Mouse (Mus musculus): ENCODE data around the gene Tmem200a. TPM values are rescaled to one million over a fixed set of nuclear protein-coding genes. Genes with fewer than 3 reads are reported as not detected.

The Tmem200a gene
- 4.0 TPM for polyA plus RNA-seq (2015; fragmentation: Illumina TruSeq; extraction: RNeasy Lipid Tissue Mini Kit (QIAGEN cat#74804); ENCODE audit: insufficient read depth, low replicate concordance)

DNA sequence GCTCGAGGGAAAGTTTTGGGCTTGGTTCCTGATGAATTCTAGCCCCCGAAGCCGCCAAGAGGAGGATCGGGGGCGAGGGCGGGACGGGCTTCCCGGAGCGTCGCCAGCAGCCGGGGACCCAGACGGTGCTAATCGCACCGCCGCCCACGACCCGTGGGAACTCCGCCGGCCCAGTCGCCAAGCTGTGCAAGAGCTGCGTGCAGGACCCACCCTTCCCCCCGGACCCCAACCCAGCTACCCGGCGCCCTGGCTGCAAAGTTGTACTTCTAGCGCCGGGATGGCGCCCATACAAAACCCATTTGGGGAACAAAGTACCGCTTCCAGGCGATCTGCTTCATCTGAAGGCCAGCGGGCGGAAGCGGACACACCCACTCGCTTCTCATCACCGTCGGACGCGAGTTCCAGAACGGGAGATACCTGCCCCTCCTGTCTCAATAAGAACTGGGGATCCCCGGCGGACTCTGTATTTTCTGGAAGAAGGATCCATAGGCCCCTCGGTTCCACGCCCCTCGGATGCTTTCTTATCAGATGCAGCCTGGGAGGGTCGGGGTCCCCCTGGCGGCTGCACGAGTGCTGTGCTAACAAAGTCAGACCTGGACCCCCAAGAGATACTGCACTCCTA, at the start of gene Tmem200a:
Gene Tmem200a (minus strand): TSS at position 532 of the 622 bp plus-strand sequence.

DNA sequence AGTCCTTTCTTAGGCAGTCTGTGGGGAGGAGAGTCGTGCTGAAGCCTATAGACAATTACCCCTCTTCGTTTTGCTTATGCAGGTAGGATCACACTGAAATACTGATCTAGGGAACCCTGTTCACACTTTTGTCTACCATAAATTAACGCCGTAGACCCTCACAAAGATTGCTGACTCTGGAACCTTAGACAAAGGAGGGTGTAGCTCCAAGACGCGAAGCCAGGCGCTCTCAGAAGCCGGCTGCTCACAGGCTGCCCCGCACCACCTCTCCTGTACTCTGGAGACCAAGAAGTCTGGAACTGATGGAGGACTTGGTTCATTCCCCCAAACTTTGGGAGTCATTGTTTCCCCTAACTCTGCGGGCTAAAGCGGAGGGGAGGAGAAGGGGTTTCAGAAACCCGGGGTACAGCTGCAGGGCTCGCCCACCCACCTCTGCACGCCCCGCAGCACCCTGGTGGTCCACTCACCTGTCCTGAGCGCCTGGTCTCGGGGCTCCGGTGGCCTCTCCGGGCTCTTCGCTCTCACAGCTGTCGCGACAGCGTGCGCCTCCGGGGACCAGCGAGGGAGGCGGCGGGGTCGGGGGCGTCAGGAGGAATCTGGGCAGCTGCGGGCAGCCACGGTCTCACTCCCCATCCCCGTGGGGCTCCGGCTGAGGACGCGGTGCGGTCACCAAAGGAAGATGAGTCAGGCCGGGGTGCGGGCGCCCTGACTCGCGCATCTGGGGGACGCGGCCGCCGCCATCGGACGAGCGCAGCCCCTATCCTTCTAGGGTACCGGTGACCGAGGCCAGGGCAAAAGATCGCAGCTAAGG, 976 bp downstream of the Tmem200a start, which contains the start of gene Gm9767:
Gene Gm9767 (plus strand): TSS at position 585 of the 811 bp plus-strand sequence.

Other genes with a start within 250 kb of the Tmem200a start
- gene Gm9767, start 797 bp downstream of the Tmem200a start, polyA plus RNA-seq (2015; fragmentation: Illumina TruSeq; extraction: RNeasy Lipid Tissue Mini Kit (QIAGEN cat#74804); ENCODE audit: insufficient read depth, low replicate concordance) = not detected
- 11.2 TPM for gene Samd3, start 150.7 kb upstream of the Tmem200a start, polyA plus RNA-seq (2015; fragmentation: Illumina TruSeq; extraction: RNeasy Lipid Tissue Mini Kit (QIAGEN cat#74804); ENCODE audit: insufficient read depth, low replicate concordance)